Mouse (Mus musculus) left cerebral cortex, adult 8-10 months (tissue): ENCODE results near the gene Ddx55. TPM values are rescaled to one million over a fixed set of nuclear protein-coding genes. Genes with fewer than 3 reads are reported as not detected.

ENCODE experiments used
- DNase-seq, 2 experiments: peaks; one replicate each; pipeline ENCODE4 v3.0.0; 2022; ENCODE audit warnings: low spot score in 2 of 2
- total RNA-seq, 4 experiments: library from RNA; stranded (reverse); gene quantifications; 2 replicates each; pipeline ENCODE4 v1.2.4; 2022

Gene Ddx55
- 10 to 100 TPM; 24.9 to 28.0 (median 27.0) TPM for total RNA-seq

DNA sequence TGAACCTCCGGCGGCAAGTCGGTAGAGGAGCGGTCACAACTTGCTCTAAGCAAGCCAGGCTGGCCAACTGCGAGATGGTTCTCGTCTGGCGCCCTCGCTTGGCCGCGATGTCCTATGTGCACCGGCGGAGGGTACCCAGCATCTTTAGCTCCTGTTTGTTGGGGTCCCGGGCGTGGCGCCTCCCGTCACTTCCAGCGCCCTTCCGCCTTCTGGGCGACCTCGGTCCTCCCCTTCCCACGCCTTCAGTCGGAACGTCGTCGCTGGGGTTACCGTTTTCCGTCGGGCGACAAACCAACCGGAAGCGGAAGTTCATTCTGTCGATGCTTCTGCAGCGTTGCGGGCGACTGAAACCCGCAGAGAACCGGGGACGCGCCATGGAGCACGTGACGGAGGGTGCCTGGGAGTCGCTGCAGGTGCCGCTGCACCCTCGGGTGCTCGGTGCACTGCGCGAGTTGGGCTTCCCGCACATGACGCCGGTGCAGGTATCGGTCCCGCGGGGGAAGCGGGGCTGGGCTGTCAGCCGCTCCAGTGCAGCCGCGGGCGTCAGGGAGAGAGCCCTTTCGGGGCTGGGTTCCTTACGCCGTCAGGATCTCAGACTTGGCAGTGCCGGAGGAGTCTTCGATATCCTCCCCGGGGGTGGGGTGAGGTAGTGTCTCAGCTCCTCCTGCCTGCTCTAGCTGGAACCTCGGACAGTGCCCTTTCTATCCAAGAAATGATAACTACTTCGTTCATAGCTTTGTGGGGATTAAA lies at the start of gene Ddx55:
TSS of gene Ddx55 (plus strand) at position 307 of the 750 bp plus-strand sequence.
- DNase-seq: peak; percentile 84 to 88

DNA sequence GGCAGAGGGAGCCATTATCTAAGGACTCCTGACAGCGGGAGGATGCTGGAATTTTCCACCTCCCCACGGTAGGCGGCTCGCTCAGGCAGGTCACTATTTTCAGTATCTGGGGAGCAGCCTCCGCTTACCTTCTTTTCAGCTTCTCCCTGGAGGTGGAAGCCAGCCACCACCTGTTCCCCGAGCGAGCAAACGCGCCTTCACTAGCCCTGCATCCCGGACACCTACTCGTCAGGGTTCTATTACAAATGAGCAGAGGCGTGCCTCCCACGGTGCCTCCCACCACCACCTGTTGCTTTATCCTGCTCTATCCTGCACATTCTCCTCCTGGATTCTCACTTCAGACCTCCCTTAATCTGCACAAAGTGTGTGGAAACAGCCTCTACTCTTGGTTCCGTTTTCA lies 48.9 kb upstream of the Ddx55 start:
- DNase-seq: peak; percentile 83 to 95

DNA sequence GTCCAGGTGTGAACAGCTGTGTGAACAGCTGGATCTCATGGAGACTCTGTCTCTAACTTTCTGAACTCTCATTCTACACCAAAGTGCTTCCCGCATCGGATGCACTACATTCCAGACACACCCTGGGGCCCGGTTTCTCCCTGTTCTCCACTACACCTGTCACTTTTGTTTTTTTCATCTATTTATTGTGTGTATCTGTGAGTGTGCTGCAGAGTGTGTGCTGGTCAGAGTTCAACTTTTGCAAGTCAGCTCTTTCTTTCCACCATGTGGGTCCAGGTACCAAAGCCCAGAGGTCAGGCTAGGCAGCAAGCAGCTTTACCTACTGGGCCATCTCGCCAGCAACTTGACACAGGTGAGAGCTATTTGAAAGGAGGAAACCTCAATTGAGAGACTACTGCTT lies 47.4 kb upstream of the Ddx55 start:
- DNase-seq: no peak

DNA sequence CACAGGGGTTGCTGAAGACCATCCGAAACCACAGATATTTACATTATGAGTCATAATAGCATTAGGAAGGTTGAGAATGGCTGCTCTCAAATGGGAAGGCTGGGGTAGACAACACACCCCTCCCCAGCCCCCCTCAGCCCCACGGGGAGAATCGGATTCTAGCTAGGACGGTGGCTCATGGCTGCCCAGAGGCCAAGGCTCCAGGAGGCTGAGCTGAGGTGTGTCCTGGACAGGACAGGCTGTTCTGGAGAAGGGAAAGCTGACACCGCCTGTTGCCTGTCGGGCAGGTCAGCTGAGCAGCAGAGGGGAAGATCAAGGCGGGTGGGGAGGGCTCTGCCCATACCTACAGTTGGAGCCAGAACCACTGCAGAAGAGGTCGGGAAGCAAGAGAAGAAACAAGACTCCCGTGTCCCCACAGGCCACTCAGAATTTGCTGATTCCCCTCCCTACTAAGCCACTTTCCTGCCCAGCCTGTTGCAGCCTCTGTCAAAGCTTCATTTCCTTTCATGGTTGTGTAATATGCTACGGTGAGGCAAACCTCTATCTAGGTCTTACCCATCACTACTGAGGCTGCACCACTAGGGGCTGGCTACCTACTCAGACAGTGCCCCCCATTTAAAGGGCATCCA lies 45.8 kb upstream of the Ddx55 start:
- no peak for DNase-seq

GRCm38 (mm10) chr5:124509200-124509599 lies 43.5 kb upstream of the Ddx55 start:
- no peak for DNase-seq

- no peak for DNase-seq
Measured at GRCm38 (mm10) chr5:124509742-124510237, 42.9 kb upstream of the Ddx55 start.

DNA sequence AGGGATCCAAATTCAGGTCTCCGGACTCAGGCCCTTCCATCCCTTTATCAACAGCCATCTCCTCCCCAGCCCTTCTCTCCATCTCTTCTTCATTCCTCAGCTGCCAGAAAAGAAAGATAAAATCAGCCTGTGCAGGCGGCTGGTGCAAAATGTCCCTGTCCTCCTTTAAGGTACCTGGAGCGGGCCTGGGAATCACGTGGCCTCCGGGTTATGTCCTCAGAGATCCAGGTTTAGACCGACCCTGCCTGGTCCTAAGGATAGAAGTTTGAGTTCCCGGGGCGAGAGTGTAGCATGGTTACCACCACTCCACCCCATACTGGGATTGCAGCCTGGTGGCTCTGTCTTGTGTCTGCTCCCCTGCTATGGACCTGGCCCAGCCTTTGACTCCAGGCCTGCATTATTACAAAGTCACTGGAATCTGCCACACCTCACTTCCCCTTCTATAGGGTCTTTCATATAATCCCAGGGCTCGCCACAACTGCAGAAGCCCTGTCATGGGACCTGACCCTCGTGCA lies 42.1 kb upstream of the Ddx55 start:
- DNase-seq: no peak

GRCm38 (mm10) chr5:124515789-124516188 lies 36.9 kb upstream of the Ddx55 start:
- no peak for DNase-seq

DNA sequence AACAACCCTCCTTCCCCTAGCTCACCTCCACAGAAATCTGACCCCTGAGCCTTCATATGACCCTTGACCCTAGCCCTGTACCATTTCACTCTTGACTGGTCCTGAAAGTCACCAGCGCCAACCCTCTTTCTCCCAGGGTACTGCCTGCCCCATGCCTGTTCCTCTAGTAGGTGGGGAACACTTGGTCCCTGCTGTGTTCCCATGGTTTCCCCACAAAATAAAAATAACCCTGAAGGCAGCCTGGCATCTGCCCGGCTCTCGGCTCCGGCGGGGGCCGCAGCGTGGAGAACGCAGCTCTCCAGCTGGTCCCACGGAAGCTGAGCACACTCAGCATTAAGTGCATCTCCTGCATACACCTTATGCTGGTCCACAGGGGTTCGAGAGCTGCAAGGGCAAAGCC lies 34.0 kb upstream of the Ddx55 start:
- peak in 1 of 2 experiments; percentile 85 for DNase-seq

DNA sequence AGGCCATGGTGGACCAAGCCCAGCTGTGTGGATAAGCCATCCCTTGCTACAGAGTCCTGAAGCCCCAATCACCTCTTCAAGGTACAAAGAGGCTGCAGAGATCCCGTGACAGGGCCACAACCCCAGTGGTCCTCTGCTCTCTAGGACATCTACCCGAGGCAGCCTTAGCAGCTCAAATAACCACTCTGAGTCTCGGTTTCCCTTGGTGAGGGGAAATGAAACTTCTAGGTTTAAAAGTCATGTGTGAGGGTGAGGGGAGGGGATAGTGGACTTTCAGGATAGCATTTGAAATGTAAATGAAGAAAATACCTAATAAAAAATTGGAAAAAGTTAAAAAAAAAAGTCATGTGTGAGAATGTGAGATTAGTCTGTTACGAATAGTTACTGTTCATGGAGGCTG lies 31.1 kb upstream of the Ddx55 start:
- no peak for DNase-seq

- DNase-seq: no peak
Measured at GRCm38 (mm10) chr5:124523032-124523431, 29.6 kb upstream of the Ddx55 start.

DNA sequence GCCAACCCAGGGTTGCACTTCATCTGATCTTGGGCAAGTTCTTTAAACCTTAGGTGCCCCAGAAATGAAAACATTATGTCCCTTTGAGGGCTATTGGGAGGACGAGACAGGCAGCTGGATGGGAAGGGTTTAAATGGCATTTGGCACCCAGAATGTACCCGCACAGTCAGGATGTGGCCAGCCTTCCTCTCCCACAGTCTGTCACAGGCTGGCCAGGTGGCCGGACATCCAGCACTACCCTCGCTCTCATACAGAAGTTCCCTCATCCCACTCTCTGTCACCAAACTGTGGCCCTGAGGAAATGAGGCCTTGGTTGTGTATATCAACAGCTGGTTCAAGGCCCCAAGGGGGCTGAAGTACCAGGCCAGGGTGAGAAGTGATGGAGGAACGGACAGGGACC lies 27.7 kb upstream of the Ddx55 start:
- no peak for DNase-seq

GRCm38 (mm10) chr5:124528351-124528750 lies 24.3 kb upstream of the Ddx55 start:
- DNase-seq: no peak

- DNase-seq: no peak
Measured at GRCm38 (mm10) chr5:124528791-124529190, 23.9 kb upstream of the Ddx55 start.

GRCm38 (mm10) chr5:124529191-124529651 lies 23.4 kb upstream of the Ddx55 start:
- no peak for DNase-seq

DNA sequence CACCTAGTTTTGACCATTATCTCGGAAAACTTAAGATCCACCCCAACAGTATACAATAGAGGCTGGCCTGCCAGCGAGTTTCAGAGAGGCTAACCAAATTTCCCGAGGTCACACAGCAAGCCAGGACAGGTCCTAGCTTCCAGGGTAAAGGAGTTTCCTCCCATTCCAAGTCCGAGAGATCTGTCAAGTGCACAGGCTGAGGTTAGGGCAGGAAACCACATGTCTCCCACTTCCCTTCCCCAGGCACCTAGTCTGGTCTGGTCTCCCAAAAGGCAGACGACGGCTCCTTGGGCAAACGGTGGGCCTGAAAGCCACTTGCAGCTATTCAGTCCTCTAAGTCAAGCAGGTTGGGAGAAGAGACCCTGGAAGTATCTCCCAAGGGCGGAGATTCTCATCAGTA lies 23.0 kb upstream of the Ddx55 start:
- no peak for DNase-seq

GRCm38 (mm10) chr5:124530655-124531582 lies 21.7 kb upstream of the Ddx55 start, which contains the start of gene Rilpl1:
TSS of gene Rilpl1 (minus strand) at chr5:124531391.
- peak; percentile 53 to 68 for DNase-seq

- DNase-seq: no peak
Measured at GRCm38 (mm10) chr5:124531583-124531930, 21.1 kb upstream of the Ddx55 start.

DNA sequence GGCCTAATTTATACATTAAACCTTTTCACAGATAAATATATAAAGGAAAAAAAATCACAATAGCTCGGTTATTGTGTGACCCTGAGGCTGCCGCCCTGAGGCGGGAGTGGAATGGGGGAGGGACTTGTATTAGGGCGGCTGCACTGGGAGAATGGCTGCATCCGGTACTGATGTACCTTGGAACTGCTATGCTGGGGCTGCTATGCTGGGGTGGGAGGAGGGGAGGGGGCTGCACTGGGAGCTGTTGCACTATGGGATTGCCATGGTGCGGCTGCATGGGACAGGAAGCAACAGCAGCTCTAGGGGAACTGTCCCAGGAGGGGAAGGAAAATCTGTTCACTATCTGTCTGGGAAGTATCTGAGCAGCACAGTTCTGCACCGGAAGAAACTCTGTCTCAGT lies 20.2 kb upstream of the Ddx55 start:
- no peak for DNase-seq

DNA sequence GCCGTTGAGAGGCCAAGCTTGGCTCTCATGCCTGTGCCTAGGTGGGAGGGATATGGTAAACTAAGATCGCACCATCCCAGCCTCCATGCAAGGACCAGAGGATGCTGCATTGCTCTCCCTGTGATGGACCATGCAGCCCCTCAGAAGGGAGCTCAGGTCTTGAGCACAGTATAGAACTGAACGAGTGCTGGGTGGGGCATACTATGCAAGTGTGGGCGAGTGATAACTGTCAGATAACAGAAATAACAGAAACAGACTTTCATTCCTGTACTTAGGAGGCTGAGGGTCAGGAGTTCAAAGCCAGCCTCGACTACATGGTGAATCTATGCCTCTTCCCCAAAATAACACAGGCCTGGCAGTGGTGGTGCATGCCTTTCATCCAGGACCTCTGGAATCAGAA lies 17.6 kb upstream of the Ddx55 start:
- DNase-seq: no peak

DNA sequence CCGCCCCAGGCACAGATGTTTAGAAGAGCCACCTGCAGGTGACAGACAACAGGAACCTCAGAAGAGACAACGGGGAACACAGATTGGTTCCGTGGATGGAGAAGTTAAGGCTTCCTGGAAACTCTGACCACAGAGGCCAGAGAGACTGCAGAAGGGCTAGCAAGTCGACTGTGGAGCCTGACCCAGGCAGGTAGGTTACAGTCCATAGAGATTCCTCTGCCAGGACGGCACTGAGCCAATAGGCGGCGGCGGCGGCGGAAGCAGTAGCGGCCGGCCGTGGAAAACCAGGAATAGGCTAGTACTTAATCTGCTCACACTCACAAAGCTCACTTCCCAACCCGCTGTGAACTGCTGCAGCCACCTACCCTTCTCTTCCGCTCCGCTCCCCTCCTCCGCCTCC lies 15.9 kb upstream of the Ddx55 start:
- DNase-seq: no peak
